Mouse (Mus musculus) embryo, embryonic 10.5 days (tissue): ENCODE measurements around the gene Spaca3.
A peak's percentile ranks its signal among the peaks of the same experiment; 100 is the strongest.

Experiments used
- DNase-seq: peaks from one replicate; pipeline ENCODE4 v3.0.0-alpha.2; 2015; ENCODE audit warnings: low spot score

The Spaca3 gene

GRCm38 (mm10) chr11:80868039-80868438 lies 9.9 kb downstream of the Spaca3 start:
- no peak for DNase-seq

- DNase-seq, result peak; percentile 83
Measured at GRCm38 (mm10) chr11:80872509-80873474, 14.6 kb downstream of the Spaca3 start.

- DNase-seq, result peak; percentile 4
Measured at GRCm38 (mm10) chr11:80877131-80877651, 19.0 kb downstream of the Spaca3 start.

- DNase-seq, result no peak
Measured at GRCm38 (mm10) chr11:80878026-80878425, 19.9 kb downstream of the Spaca3 start.

GRCm38 (mm10) chr11:80882229-80882810 lies 24.2 kb downstream of the Spaca3 start:
- DNase-seq, result no peak

- DNase-seq, result no peak
Measured at GRCm38 (mm10) chr11:80884521-80885231, 26.5 kb downstream of the Spaca3 start.

GRCm38 (mm10) chr11:80886365-80886764 lies 28.2 kb downstream of the Spaca3 start:
- no peak for DNase-seq

GRCm38 (mm10) chr11:80887021-80887420 lies 28.9 kb downstream of the Spaca3 start:
- no peak for DNase-seq

- no peak for DNase-seq
Measured at GRCm38 (mm10) chr11:80889336-80890063, 31.3 kb downstream of the Spaca3 start.

GRCm38 (mm10) chr11:80895853-80896252 lies 37.7 kb downstream of the Spaca3 start:
- no peak for DNase-seq

- no peak for DNase-seq
Measured at GRCm38 (mm10) chr11:80900555-80900954, 42.4 kb downstream of the Spaca3 start.

GRCm38 (mm10) chr11:80902664-80903063 lies 44.5 kb downstream of the Spaca3 start:
- no peak for DNase-seq

- DNase-seq, result no peak
Measured at GRCm38 (mm10) chr11:80903426-80903825, 45.3 kb downstream of the Spaca3 start.

- no peak for DNase-seq
Measured at GRCm38 (mm10) chr11:80904559-80904958, 46.4 kb downstream of the Spaca3 start.

GRCm38 (mm10) chr11:80906456-80906855 lies 48.3 kb downstream of the Spaca3 start:
- DNase-seq, result peak; percentile 84

- no peak for DNase-seq
Measured at GRCm38 (mm10) chr11:80907820-80908219, 49.7 kb downstream of the Spaca3 start.

GRCm38 (mm10) chr11:80912721-80913120 lies 54.6 kb downstream of the Spaca3 start:
- no peak for DNase-seq

GRCm38 (mm10) chr11:80913408-80914024 lies 55.4 kb downstream of the Spaca3 start:
- DNase-seq, result no peak
